Mouse (Mus musculus) kidney, embryonic 14.5 days (tissue): ENCODE data around the gene Coro1b. TPM values are rescaled to one million over a fixed set of nuclear protein-coding genes. Genes with fewer than 3 reads are reported as not detected.

Experiments
- polyA plus RNA-seq: library from polyadenylated mRNA; unstranded; fragments of >200 nt; fragmentation: Nextera tagmentation; extraction: Ambion mirVana; gene quantifications from 2 replicates; pipeline ENCODE4 v1.2.1, GENCODE M21; 2014

Coro1b gene
- polyA plus RNA-seq, 1 experiment from 2014 or later: 156 TPM

Other genes with a start within 250 kb of the Coro1b start
- 26.2 and 35.0 TPM in 2 replicates for gene Tcirg1, start 241.5 kb upstream of the Coro1b start, polyA plus RNA-seq
- gene Ndufs8, start 235.8 kb upstream of the Coro1b start, polyA plus RNA-seq: 397 and 412 TPM in 2 replicates
- gene Aldh3b1, start 218.8 kb upstream of the Coro1b start, polyA plus RNA-seq: 2.8 and 3.0 TPM in 2 replicates
- 7.0 and 12.4 TPM in 2 replicates for gene Unc93b1, start 213.4 kb upstream of the Coro1b start, polyA plus RNA-seq
- not detected in 2 replicates for gene Aldh3b3, start 190.0 kb upstream of the Coro1b start, polyA plus RNA-seq
- 1.3 and 1.6 TPM in 2 replicates for gene Aldh3b2, start 176.3 kb upstream of the Coro1b start, polyA plus RNA-seq
- gene Acy3, start 162.0 kb upstream of the Coro1b start, polyA plus RNA-seq: 22.4 and 26.3 TPM in 2 replicates
- 0.74 and 1.1 TPM in 2 replicates for gene Tbx10, start 155.9 kb upstream of the Coro1b start, polyA plus RNA-seq
- gene Nudt8, start 148.0 kb upstream of the Coro1b start, polyA plus RNA-seq: 37.6 and 38.5 TPM in 2 replicates
- 2.5 and 2.7 TPM in 2 replicates for gene Gm49405, start 148.0 kb upstream of the Coro1b start, polyA plus RNA-seq
- gene Doc2g, start 145.3 kb upstream of the Coro1b start, polyA plus RNA-seq: 4.5 and 5.8 TPM in 2 replicates
- gene Ndufv1, start 135.8 kb upstream of the Coro1b start, polyA plus RNA-seq: 214 and 223 TPM in 2 replicates
- 518 and 527 TPM in 2 replicates for gene Gstp1, start 110.6 kb upstream of the Coro1b start, polyA plus RNA-seq
- 1.4 and 5.3 TPM in 2 replicates for gene Gstp2, start 102.6 kb upstream of the Coro1b start, polyA plus RNA-seq
- 0.34 TPM in 1 of 2 replicates, not detected in the other for gene Gstp3, start 89.0 kb upstream of the Coro1b start, polyA plus RNA-seq
- not detected in 2 replicates for gene Cabp2, start 67.0 kb upstream of the Coro1b start, polyA plus RNA-seq
- gene Cdk2ap2, start 51.4 kb upstream of the Coro1b start, polyA plus RNA-seq: 116 and 121 TPM in 2 replicates
- 14.0 and 15.8 TPM in 2 replicates for gene Pitpnm1, start 48.6 kb upstream of the Coro1b start, polyA plus RNA-seq
- 92.0 and 97.5 TPM in 2 replicates for gene Aip, start 22.8 kb upstream of the Coro1b start, polyA plus RNA-seq
- gene Gpr152, start 8.8 kb upstream of the Coro1b start, polyA plus RNA-seq: not detected in 2 replicates
- gene Cabp4, start 4.6 kb upstream of the Coro1b start, polyA plus RNA-seq: 0.06 and 0.09 TPM in 2 replicates
- gene Ptprcap, start 5.0 kb downstream of the Coro1b start, polyA plus RNA-seq: 0.57 and 0.80 TPM in 2 replicates
- gene Rps6kb2, start 14.7 kb downstream of the Coro1b start, polyA plus RNA-seq: 33.4 and 42.0 TPM in 2 replicates
- 1.7 and 1.9 TPM in 2 replicates for gene Carns1, start 26.9 kb downstream of the Coro1b start, polyA plus RNA-seq
- 2.7 and 3.2 TPM in 2 replicates for gene Tbc1d10c, start 42.7 kb downstream of the Coro1b start, polyA plus RNA-seq
- 987 and 1,041 TPM in 2 replicates for gene Ppp1ca, start 43.4 kb downstream of the Coro1b start, polyA plus RNA-seq
- 34.7 and 39.5 TPM in 2 replicates for gene Rad9a, start 53.0 kb downstream of the Coro1b start, polyA plus RNA-seq
- gene Clcf1, start 65.6 kb downstream of the Coro1b start, polyA plus RNA-seq: 5.7 and 5.9 TPM in 2 replicates
- not detected in 2 replicates for gene AC109138.7, start 65.7 kb downstream of the Coro1b start, polyA plus RNA-seq
- gene Pold4, start 83.3 kb downstream of the Coro1b start, polyA plus RNA-seq: 26.4 and 28.2 TPM in 2 replicates
- gene Ssh3, start 120.6 kb downstream of the Coro1b start, polyA plus RNA-seq: 10.7 and 13.0 TPM in 2 replicates
- gene Ankrd13d, start 134.5 kb downstream of the Coro1b start, polyA plus RNA-seq: 5.2 and 8.3 TPM in 2 replicates
- gene Grk2, start 157.6 kb downstream of the Coro1b start, polyA plus RNA-seq: 17.7 and 17.8 TPM in 2 replicates
- 43.4 and 69.6 TPM in 2 replicates for gene Kdm2a, start 249.7 kb downstream of the Coro1b start, polyA plus RNA-seq